Mouse (Mus musculus): Measurements from ENCODE around the gene Galk1. TPM values are rescaled to one million over a fixed set of nuclear protein-coding genes. Genes with fewer than 3 reads are reported as not detected.

The Galk1 gene
- polyA plus RNA-seq, 1 experiment from 2014 or later = 189 TPM

- Histone ChIP-seq H3K27ac (no peak overlapping the region), H3K4me2 (no peak overlapping the region), H3K4me3 (no peak overlapping the region), H3K9me3 (no peaks in the 10 kb centered on the region), H3K9ac (no peak overlapping the region), H3K36me3 (peaks cover 33% of the 10 kb centered on the region), H3K4me1 (peaks cover 11% of the 10 kb centered on the region), H3K27me3 (peaks cover 8% of the 10 kb centered on the region)
- WGBS = 72% methylated on average over 5 of the region's 5 CpGs
- no peak for ATAC-seq (ENCODE audit: insufficient number of reproducible peaks, insufficient read depth, low FRiP score, low TSS enrichment, low read depth)
Observed at GRCm38 (mm10) chr11:115968731-115969405, 43.7 kb downstream of the Galk1 start.

- Histone ChIP-seq H3K36me3 (peaks cover 71% of the 10 kb centered on the region), H3K4me3 (no peak overlapping the region), H3K4me1 (peaks cover 6% of the 10 kb centered on the region), H3K27ac (no peak overlapping the region), H3K9ac (no peak overlapping the region), H3K27me3 (no peaks in the 10 kb centered on the region), H3K9me3 (no peaks in the 10 kb centered on the region), H3K4me2 (no peak overlapping the region)
- 87% methylated on average over 10 of the region's 10 CpGs for whole genome bisulfite sequencing
- ATAC-seq (ENCODE audit: insufficient number of reproducible peaks, insufficient read depth, low FRiP score, low TSS enrichment, low read depth) = no peak
Observed at GRCm38 (mm10) chr11:115964977-115965604, 47.4 kb downstream of the Galk1 start.

- ATAC-seq (ENCODE audit: insufficient number of reproducible peaks, insufficient read depth, low FRiP score, low TSS enrichment, low read depth) = no peak
- Histone ChIP-seq H3K4me2 (no peak overlapping the region), H3K27ac (no peak overlapping the region), H3K9ac (no peak overlapping the region), H3K36me3 (peaks cover 84% of the 10 kb centered on the region), H3K4me3 (no peak overlapping the region), H3K9me3 (no peaks in the 10 kb centered on the region), H3K27me3 (no peaks in the 10 kb centered on the region), H3K4me1 (peaks cover 1% of the 10 kb centered on the region; the same call in 1 of the 2 replicates)
- WGBS = 93% methylated on average over 9 of the region's 9 CpGs
Observed at GRCm38 (mm10) chr11:115962651-115963412, 49.7 kb downstream of the Galk1 start.

DNA sequence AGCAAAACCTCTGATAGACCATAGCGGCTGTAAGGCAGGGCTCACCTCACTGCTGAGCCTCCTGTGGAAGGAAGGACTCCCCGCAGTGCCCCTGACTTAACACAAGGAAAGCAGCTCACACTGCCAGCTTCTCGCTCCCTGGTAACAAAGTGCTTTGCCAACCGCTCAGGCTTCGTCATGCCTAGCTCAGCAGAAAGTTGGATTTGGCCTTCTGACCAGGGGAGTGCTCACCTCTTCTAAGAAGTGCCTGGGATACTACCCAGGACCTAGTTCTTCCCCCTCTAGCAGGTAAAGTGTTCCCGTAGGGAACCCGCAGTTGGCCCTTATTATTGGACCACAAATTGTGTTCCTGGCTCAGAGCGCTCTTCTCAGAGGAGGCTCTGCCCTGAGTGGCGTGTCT is 53.5 kb downstream of the Galk1 start:
- no peak for ATAC-seq (ENCODE audit: insufficient number of reproducible peaks, insufficient read depth, low FRiP score, low TSS enrichment, low read depth)
- 98% methylated on average over 9 of the region's 9 CpGs for WGBS
- Histone ChIP-seq H3K4me1 (peaks cover 26% of the 10 kb centered on the region), H3K27ac (no peak overlapping the region), H3K4me3 (no peak overlapping the region), H3K27me3 (no peaks in the 10 kb centered on the region), H3K9me3 (no peaks in the 10 kb centered on the region), H3K4me2 (no peak overlapping the region), H3K9ac (no peak overlapping the region), H3K36me3 (peaks cover 83% of the 10 kb centered on the region)

Other genes with a start within 250 kb of the Galk1 start
- gene Tmem94, start 247.3 kb downstream of the Galk1 start, polyA plus RNA-seq (2015; fragmentation: Nextera tagmentation; extraction: Ambion mirVana) = 24.8 and 24.9 TPM in 2 replicates
- gene Caskin2, start 199.1 kb downstream of the Galk1 start, polyA plus RNA-seq (2015; fragmentation: Nextera tagmentation; extraction: Ambion mirVana) = 16.1 and 17.3 TPM in 2 replicates
- 31.3 and 34.6 TPM in 2 replicates for gene Tsen54, start 198.0 kb downstream of the Galk1 start, polyA plus RNA-seq (2015; fragmentation: Nextera tagmentation; extraction: Ambion mirVana)
- gene Llgl2, start 188.7 kb downstream of the Galk1 start, polyA plus RNA-seq (2015; fragmentation: Nextera tagmentation; extraction: Ambion mirVana) = 8.1 and 9.5 TPM in 2 replicates
- 0.67 and 1.0 TPM in 2 replicates for gene Myo15b, start 154.3 kb downstream of the Galk1 start, polyA plus RNA-seq (2015; fragmentation: Nextera tagmentation; extraction: Ambion mirVana)
- 3.3 and 3.4 TPM in 2 replicates for gene Smim5, start 112.8 kb downstream of the Galk1 start, polyA plus RNA-seq (2015; fragmentation: Nextera tagmentation; extraction: Ambion mirVana)
- gene Smim6, start 100.7 kb downstream of the Galk1 start, polyA plus RNA-seq (2015; fragmentation: Nextera tagmentation; extraction: Ambion mirVana) = 1.1 and 1.2 TPM in 2 replicates
- gene Sap30bp, start 79.4 kb downstream of the Galk1 start, polyA plus RNA-seq (2015; fragmentation: Nextera tagmentation; extraction: Ambion mirVana) = 47.0 and 53.9 TPM in 2 replicates
- gene Recql5, start 79.2 kb downstream of the Galk1 start, polyA plus RNA-seq (2015; fragmentation: Nextera tagmentation; extraction: Ambion mirVana) = 22.9 and 24.9 TPM in 2 replicates
- gene Itgb4, start 38.0 kb downstream of the Galk1 start, polyA plus RNA-seq (2015; fragmentation: Nextera tagmentation; extraction: Ambion mirVana) = 11.2 and 11.6 TPM in 2 replicates
- gene H3f3b, start 15.2 kb upstream of the Galk1 start, polyA plus RNA-seq (2015; fragmentation: Nextera tagmentation; extraction: Ambion mirVana) = 2,264 and 2,363 TPM in 2 replicates
- gene Unk, start 17.6 kb upstream of the Galk1 start, polyA plus RNA-seq (2015; fragmentation: Nextera tagmentation; extraction: Ambion mirVana) = 40.7 and 44.9 TPM in 2 replicates
- gene Unc13d, start 65.2 kb upstream of the Galk1 start, polyA plus RNA-seq (2015; fragmentation: Nextera tagmentation; extraction: Ambion mirVana) = 2.7 and 2.9 TPM in 2 replicates
- 48.8 and 52.0 TPM in 2 replicates for gene Wbp2, start 74.3 kb upstream of the Galk1 start, polyA plus RNA-seq (2015; fragmentation: Nextera tagmentation; extraction: Ambion mirVana)
- gene Trim47, start 114.5 kb upstream of the Galk1 start, polyA plus RNA-seq (2015; fragmentation: Nextera tagmentation; extraction: Ambion mirVana) = 8.6 and 9.4 TPM in 2 replicates
- gene Trim65, start 118.4 kb upstream of the Galk1 start, polyA plus RNA-seq (2015; fragmentation: Nextera tagmentation; extraction: Ambion mirVana) = 2.8 and 3.2 TPM in 2 replicates
- 75.2 and 80.0 TPM in 2 replicates for gene Mrpl38, start 126.1 kb upstream of the Galk1 start, polyA plus RNA-seq (2015; fragmentation: Nextera tagmentation; extraction: Ambion mirVana)
- 49.5 and 60.3 TPM in 2 replicates for gene Fbf1, start 155.4 kb upstream of the Galk1 start, polyA plus RNA-seq (2015; fragmentation: Nextera tagmentation; extraction: Ambion mirVana)
- 59.7 and 74.1 TPM in 2 replicates for gene Ten1, start 186.1 kb upstream of the Galk1 start, polyA plus RNA-seq (2015; fragmentation: Nextera tagmentation; extraction: Ambion mirVana)
- gene Acox1, start 186.3 kb upstream of the Galk1 start, polyA plus RNA-seq (2015; fragmentation: Nextera tagmentation; extraction: Ambion mirVana) = 21.4 and 24.5 TPM in 2 replicates
- gene Evpl, start 225.4 kb upstream of the Galk1 start, polyA plus RNA-seq (2015; fragmentation: Nextera tagmentation; extraction: Ambion mirVana) = 4.8 and 5.1 TPM in 2 replicates